Mouse (Mus musculus) cerebellum, postnatal 10 days (tissue): ENCODE measurements around the gene Pik3cd.
A peak's percentile ranks its signal among the peaks of the same experiment; 100 is the strongest.
"Not testable (repeated sequence)": the region's sequence is repeated elsewhere in the genome, so short reads cannot be mapped to it uniquely, and the experiment has no call there.

Experiments used
- DNase-seq, 2 experiments: peaks; one replicate each; pipeline ENCODE4 v3.0.0; 2021; ENCODE audit warnings: mixed read lengths in 2 of 2

Pik3cd gene

GRCm38 (mm10) chr4:149645761-149646160 lies 56.6 kb downstream of the Pik3cd start:
- no peak for DNase-seq

GRCm38 (mm10) chr4:149641956-149642355 lies 60.4 kb downstream of the Pik3cd start:
- DNase-seq = no peak

GRCm38 (mm10) chr4:149641400-149641799 lies 61.0 kb downstream of the Pik3cd start:
- DNase-seq = no peak

GRCm38 (mm10) chr4:149640831-149641230 lies 61.5 kb downstream of the Pik3cd start:
- DNase-seq = no peak

- no peak for DNase-seq
Observed at GRCm38 (mm10) chr4:149637942-149638341, 64.4 kb downstream of the Pik3cd start.

GRCm38 (mm10) chr4:149635915-149636415 lies 66.4 kb downstream of the Pik3cd start:
- no peak for DNase-seq

- DNase-seq = no peak
Observed at GRCm38 (mm10) chr4:149634966-149635365, 67.4 kb downstream of the Pik3cd start.

- DNase-seq = no peak
Observed at GRCm38 (mm10) chr4:149634157-149634556, 68.2 kb downstream of the Pik3cd start.

GRCm38 (mm10) chr4:149632670-149633307 lies 69.6 kb downstream of the Pik3cd start:
- DNase-seq = no peak

- DNase-seq = no peak
Observed at GRCm38 (mm10) chr4:149628810-149629209, 73.6 kb downstream of the Pik3cd start.

GRCm38 (mm10) chr4:149628372-149628771 lies 74.0 kb downstream of the Pik3cd start:
- DNase-seq = peak; percentile 80 to 82

- no peak for DNase-seq
Observed at GRCm38 (mm10) chr4:149626809-149627208, 75.6 kb downstream of the Pik3cd start.

- no peak for DNase-seq
Observed at GRCm38 (mm10) chr4:149623711-149624110, 78.7 kb downstream of the Pik3cd start.

GRCm38 (mm10) chr4:149621286-149621685 lies 81.1 kb downstream of the Pik3cd start:
- DNase-seq = no peak

GRCm38 (mm10) chr4:149619988-149620387 lies 82.4 kb downstream of the Pik3cd start:
- DNase-seq = no peak

- DNase-seq = not testable (repeated sequence)
Observed at GRCm38 (mm10) chr4:149616999-149617398, 85.4 kb downstream of the Pik3cd start.

GRCm38 (mm10) chr4:149614869-149615268 lies 87.5 kb downstream of the Pik3cd start:
- peak in 1 of 2 experiments; percentile 39 for DNase-seq

- DNase-seq = not testable (repeated sequence)
Observed at GRCm38 (mm10) chr4:149613497-149613896, 88.9 kb downstream of the Pik3cd start.

- peak; percentile 80 to 86 for DNase-seq
Observed at GRCm38 (mm10) chr4:149611376-149612044, 90.9 kb downstream of the Pik3cd start.

- DNase-seq = peak; percentile 59 to 69
Observed at GRCm38 (mm10) chr4:149609256-149610025, 92.9 kb downstream of the Pik3cd start.

GRCm38 (mm10) chr4:149608309-149608638 lies 94.1 kb downstream of the Pik3cd start:
- no peak for DNase-seq

GRCm38 (mm10) chr4:149607591-149608308 lies 94.6 kb downstream of the Pik3cd start:
- DNase-seq = peak; percentile 70 to 77
